Mouse (Mus musculus): ENCODE measurements around the gene Cwh43.

The Cwh43 gene

GRCm38 (mm10) chr5:73399768-73400526 is 5.9 kb upstream of the Cwh43 start:
- DNase-seq (ENCODE audit: low spot score in 2 of 2): peak in 1 of 2 experiments; percentile 40

GRCm38 (mm10) chr5:73401341-73401740 is 4.5 kb upstream of the Cwh43 start:
- DNase-seq (ENCODE audit: low spot score in 2 of 2): no peak

- no peak for DNase-seq (ENCODE audit: low spot score in 2 of 2)
These were observed 3.0 kb upstream of the Cwh43 start for GRCm38 (mm10) chr5:73402911-73403310.

GRCm38 (mm10) chr5:73403311-73404068 is 2.4 kb upstream of the Cwh43 start:
- DNase-seq (ENCODE audit: low spot score in 2 of 2): no peak

GRCm38 (mm10) chr5:73404790-73405189 is 1.1 kb upstream of the Cwh43 start:
- DNase-seq (ENCODE audit: low spot score in 2 of 2): no peak

GRCm38 (mm10) chr5:73406861-73407260 is 986 bp downstream of the Cwh43 start:
- DNase-seq (ENCODE audit: low spot score in 2 of 2): peak in 1 of 2 experiments; percentile 42

GRCm38 (mm10) chr5:73409970-73410369 is 4.1 kb downstream of the Cwh43 start:
- DNase-seq (ENCODE audit: low spot score in 2 of 2): no peak

GRCm38 (mm10) chr5:73411771-73412170 is 5.9 kb downstream of the Cwh43 start:
- no peak for DNase-seq (ENCODE audit: low spot score in 2 of 2)

GRCm38 (mm10) chr5:73414172-73414571 is 8.3 kb downstream of the Cwh43 start:
- DNase-seq (ENCODE audit: low spot score in 2 of 2): no peak

GRCm38 (mm10) chr5:73419045-73419695 is 13.3 kb downstream of the Cwh43 start:
- DNase-seq (ENCODE audit: low spot score in 2 of 2): no peak

GRCm38 (mm10) chr5:73426824-73427223 is 20.9 kb downstream of the Cwh43 start:
- DNase-seq (ENCODE audit: low spot score in 2 of 2): peak; percentile 47 to 62

GRCm38 (mm10) chr5:73431581-73431980 is 25.7 kb downstream of the Cwh43 start:
- DNase-seq (ENCODE audit: low spot score in 2 of 2): peak; percentile 90 to 92

- DNase-seq (ENCODE audit: low spot score in 2 of 2): no peak
These were observed 26.9 kb downstream of the Cwh43 start for GRCm38 (mm10) chr5:73432805-73433204.

- no peak for DNase-seq (ENCODE audit: low spot score in 2 of 2)
These were observed 28.9 kb downstream of the Cwh43 start for GRCm38 (mm10) chr5:73434764-73435163.

- no peak for DNase-seq (ENCODE audit: low spot score in 2 of 2)
These were observed 36.3 kb downstream of the Cwh43 start for GRCm38 (mm10) chr5:73442176-73442575.

- DNase-seq (ENCODE audit: low spot score in 2 of 2): no peak
These were observed 44.4 kb downstream of the Cwh43 start for GRCm38 (mm10) chr5:73450276-73450675.

GRCm38 (mm10) chr5:73454502-73455306 is 48.8 kb downstream of the Cwh43 start:
- no peak for DNase-seq (ENCODE audit: low spot score in 2 of 2)

GRCm38 (mm10) chr5:73455307-73455687 is 49.4 kb downstream of the Cwh43 start:
- DNase-seq (ENCODE audit: low spot score in 2 of 2): no peak

- DNase-seq (ENCODE audit: low spot score in 2 of 2): no peak
These were observed 62.9 kb downstream of the Cwh43 start for GRCm38 (mm10) chr5:73468462-73469433.

Data from right cerebral cortex, postnatal 10 days (tissue).